Mouse (Mus musculus) hindbrain, embryonic 11.5 days (tissue): ENCODE results near the gene Vash1. TPM values are rescaled to one million over a fixed set of nuclear protein-coding genes. Genes with fewer than 3 reads are reported as not detected.
A peak's percentile ranks its signal among the peaks of the same experiment; 100 is the strongest.

ENCODE experiments used
- ATAC-seq: fragments of 200-750 bp; cut with Nextera tagmentation; 2 replicates; pipeline ENCODE4 v1.8.0; 2017; ENCODE audit warnings: mild to moderate bottlenecking, moderate TSS enrichment, moderate library complexity; ENCODE audit not compliant: low FRiP score
- DNase-seq: peaks from one replicate; pipeline ENCODE4 v3.0.0-alpha.2; 2015; ENCODE audit warnings: low spot score
- H3K27ac ChIP-seq: fragments of 300-500 bp; sonication (generic); 2 replicates; pipeline ENCODE4 v1.5.1; 2014; ENCODE audit warnings: mild to moderate bottlenecking, low read depth, low read length
- H3K27me3 ChIP-seq: fragments of 300-500 bp; sonication (generic); 2 replicates; pipeline ENCODE4 v1.6.1; 2014; ENCODE audit warnings: mild to moderate bottlenecking, low read length, moderate library complexity, mixed read lengths; ENCODE audit not compliant: control insufficient read depth, insufficient read depth
- H3K36me3 ChIP-seq: fragments of 300-500 bp; sonication (generic); 2 replicates; pipeline ENCODE4 v1.6.1; 2014; ENCODE audit warnings: mild to moderate bottlenecking, low read length, moderate library complexity, mixed read lengths; ENCODE audit not compliant: control insufficient read depth, insufficient read depth
- H3K4me1 ChIP-seq: fragments of 300-500 bp; sonication (generic); replicated peaks from 2 replicates; pipeline ENCODE4 v1.6.1; 2014; ENCODE audit warnings: low read length, mixed read lengths; ENCODE audit not compliant: control insufficient read depth, insufficient read depth
- H3K4me2 ChIP-seq: fragments of 300-500 bp; sonication (generic); replicated peaks from 2 replicates; pipeline ENCODE4 v1.6.1; 2014; ENCODE audit warnings: mild to moderate bottlenecking, low read depth, low read length
- H3K4me3 ChIP-seq: fragments of 300-500 bp; sonication (generic); 2 replicates; pipeline ENCODE4 v1.5.1; 2014; ENCODE audit warnings: low read depth, low read length
- H3K9ac ChIP-seq: fragments of 300-500 bp; sonication (generic); 2 replicates; pipeline ENCODE4 v1.6.1; 2014; ENCODE audit warnings: low read depth, low read length
- H3K9me3 ChIP-seq: fragments of 300-500 bp; sonication (generic); 2 replicates; pipeline ENCODE4 v1.6.1; 2016; ENCODE audit warnings: low read length; ENCODE audit not compliant: control insufficient read depth
- WGBS: fragments of 180-500 bp; shearing (Covaris S2); extraction: QIAGEN DNeasy Blood & Tissue Kit; methylation state at CpG from one replicate; pipeline ENCODE4 v1.1.7; 2014; 5-methylcytosine and 5-hydroxymethylcytosine counted together
- polyA plus RNA-seq: library from polyadenylated mRNA; unstranded; fragments of >200 nt; fragmentation: Nextera tagmentation; extraction: Ambion mirVana; gene quantifications from 2 replicates; pipeline ENCODE4 v1.2.1, GENCODE M21; 2014

The Vash1 gene
- polyA plus RNA-seq, 1 experiment from 2014 or later: 28.1 TPM

DNA sequence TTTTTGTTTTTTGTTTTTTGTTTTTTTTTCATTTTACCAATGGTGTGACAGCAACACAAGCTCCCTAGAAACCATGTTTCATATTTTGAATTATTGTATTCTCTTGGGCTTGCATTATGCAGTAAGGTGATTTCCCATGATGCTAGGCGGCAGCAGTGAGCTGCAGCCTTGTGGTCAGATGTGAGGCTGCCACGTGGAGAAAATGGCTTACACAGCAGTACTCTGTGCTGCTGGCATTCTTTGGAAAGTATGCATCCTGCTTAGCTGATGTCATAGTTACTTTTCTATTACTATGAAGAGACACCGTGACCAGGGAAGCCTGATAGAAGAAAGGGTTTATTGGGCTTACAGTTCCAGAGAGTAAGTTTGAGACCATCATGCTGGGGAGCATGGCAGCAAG, 30.0 kb upstream of the Vash1 start:
- Histone ChIP-seq H3K36me3 (no peaks in the 10 kb centered on the region), H3K4me3 (no peak overlapping the region), H3K27ac (no peak overlapping the region), H3K9me3 (no peaks in the 10 kb centered on the region), H3K9ac (no peak overlapping the region), H3K4me1 (peaks cover 2% of the 10 kb centered on the region; the same call in 1 of the 2 replicates), H3K4me2 (no peak overlapping the region), H3K27me3 (no peaks in the 10 kb centered on the region)
- DNase-seq: no peak
- 78% methylated on average over 3 of the region's 3 CpGs for WGBS
- no peak for ATAC-seq

DNA sequence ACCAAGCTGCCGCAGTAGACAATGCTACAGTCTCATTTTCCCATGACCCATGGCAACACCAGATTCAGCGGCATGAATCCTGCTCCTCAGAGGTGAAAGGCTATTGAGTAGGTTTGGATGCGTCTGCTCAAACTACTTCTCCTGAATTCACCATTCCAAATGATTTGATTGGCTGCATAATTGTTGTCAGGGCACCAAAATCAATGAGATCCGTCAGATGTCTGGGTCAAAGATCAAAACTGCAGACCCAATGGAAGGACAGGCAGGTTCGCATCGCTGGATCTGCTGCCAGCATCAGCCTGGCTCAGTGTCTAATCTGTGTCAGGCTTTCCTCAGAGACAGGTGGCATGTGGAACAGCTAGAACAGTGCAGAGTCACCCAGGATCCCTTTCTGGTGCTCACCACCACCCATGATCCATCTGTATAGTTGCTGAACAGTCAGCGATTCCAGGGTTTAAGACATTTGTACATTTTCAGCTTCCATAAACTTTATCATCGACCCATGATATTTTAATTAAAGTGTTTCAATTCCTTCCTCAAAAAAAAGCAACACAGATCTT, 27.1 kb upstream of the Vash1 start:
- no peak overlapping the region for H3K4me3 ChIP-seq
- H3K36me3 ChIP-seq: no peaks in the 10 kb centered on the region
- H3K4me1 ChIP-seq: no peaks in the 10 kb centered on the region
- no peaks in the 10 kb centered on the region for H3K9me3 ChIP-seq
- H3K9ac ChIP-seq: no peak overlapping the region
- no peak overlapping the region for H3K27ac ChIP-seq
- no peak overlapping the region for H3K4me2 ChIP-seq
- DNase-seq (no peak), ATAC-seq (no peak)
- 82% methylated on average over 8 of the region's 8 CpGs for WGBS
- no peaks in the 10 kb centered on the region for H3K27me3 ChIP-seq

DNA sequence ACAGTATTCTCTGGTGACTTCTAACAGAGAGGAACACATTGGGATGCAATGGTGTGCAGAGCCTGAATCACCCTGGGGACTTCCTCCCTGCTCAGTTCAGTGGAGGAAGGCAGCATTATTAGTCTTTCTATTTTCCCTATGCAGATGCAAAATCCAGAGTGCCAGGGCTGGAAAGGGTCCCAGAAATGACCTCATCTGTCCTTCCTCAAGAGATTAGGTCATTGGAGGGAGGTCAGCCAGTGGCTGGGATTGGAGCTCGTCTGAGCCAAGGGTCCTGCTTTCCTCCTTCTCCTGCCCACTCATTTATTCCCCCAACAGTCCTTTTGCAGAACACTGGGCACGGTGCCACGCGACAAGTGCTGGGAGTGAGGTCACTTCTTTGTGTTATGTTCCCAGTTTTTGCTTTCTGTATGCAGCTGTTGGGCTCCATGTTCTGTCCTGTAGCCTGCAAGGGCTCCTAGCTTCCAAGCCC, 25.9 kb upstream of the Vash1 start:
- Histone ChIP-seq H3K36me3 (no peaks in the 10 kb centered on the region), H3K27ac (no peak overlapping the region), H3K9ac (no peak overlapping the region), H3K4me3 (no peak overlapping the region), H3K4me2 (no peak overlapping the region), H3K9me3 (no peaks in the 10 kb centered on the region), H3K27me3 (no peaks in the 10 kb centered on the region), H3K4me1 (no peaks in the 10 kb centered on the region)
- 79% methylated on average over 4 of the region's 4 CpGs for WGBS
- DNase-seq (no peak), ATAC-seq (no peak)

DNA sequence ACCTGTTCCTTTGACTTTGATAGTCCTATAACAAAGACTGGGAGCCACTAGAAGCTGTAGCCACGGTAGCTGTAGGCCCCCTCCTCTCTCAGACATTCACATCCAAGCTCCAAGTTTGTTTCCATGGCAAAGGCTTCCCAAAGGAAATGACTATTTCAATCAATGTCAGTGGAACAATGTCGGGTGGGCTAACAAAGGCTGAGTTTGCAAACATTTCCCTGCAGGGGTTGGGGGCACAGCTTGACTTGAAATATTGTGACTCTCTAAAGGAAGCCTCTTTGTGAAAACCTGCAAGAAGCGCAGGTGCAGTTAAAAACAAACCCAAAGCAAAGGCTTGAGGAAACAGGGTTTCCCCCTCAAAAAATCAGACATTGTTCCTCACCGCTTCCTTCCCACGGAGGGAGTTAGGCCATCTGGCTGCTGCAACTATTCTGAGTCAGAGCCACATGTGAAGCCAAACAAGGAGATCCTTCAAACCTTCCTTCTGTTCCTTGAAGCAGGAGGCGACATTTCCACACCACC, 19.0 kb upstream of the Vash1 start:
- Histone ChIP-seq H3K4me1 (no peaks in the 10 kb centered on the region), H3K36me3 (no peaks in the 10 kb centered on the region), H3K9me3 (no peaks in the 10 kb centered on the region), H3K4me2 (no peak overlapping the region), H3K27me3 (no peaks in the 10 kb centered on the region), H3K4me3 (no peak overlapping the region), H3K9ac (no peak overlapping the region), H3K27ac (peak overlapping the region; percentile 85)
- WGBS: 16% methylated on average over 6 of the region's 6 CpGs
- peak; percentile 93 for ATAC-seq
- peak; percentile 75 for DNase-seq

DNA sequence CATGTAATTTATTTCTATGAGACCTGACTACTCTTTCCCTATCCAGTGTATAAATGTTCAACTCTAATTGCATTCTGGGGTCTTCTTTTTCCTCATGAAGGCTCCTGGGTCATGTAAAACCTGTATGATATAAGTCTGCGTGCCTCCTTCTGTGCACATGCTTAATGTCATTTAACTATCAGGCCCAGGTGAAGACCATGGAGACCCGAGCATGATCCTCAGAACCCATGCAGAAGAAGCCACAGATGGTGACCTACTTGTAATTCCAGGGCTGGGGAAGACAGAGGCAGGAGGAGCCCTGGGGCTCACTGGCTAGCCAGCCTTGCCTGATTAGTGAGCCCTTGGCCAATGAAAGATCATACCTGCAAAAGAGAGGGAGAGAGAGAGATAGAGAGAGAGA, 18.0 kb upstream of the Vash1 start:
- no peak for ATAC-seq

DNA sequence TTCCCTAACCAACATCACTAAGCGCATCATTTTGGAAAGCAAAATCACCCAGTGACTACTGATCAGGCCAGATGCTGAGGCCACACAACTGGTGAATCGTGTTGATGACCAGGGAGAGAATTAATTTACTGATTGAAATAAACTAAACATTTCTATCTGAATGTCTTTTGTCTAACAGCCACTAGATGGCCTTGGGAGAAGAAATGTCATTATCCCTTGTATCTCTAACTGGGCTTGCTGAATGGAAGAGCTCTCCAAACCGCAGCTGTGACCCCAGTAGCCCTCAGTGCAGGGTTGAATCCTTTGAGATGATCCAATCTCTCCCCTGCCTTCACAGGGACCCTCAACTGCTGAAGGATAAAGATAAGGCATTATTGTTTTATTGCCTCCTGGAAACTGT, 12.8 kb upstream of the Vash1 start:
- Histone ChIP-seq H3K27me3 (no peaks in the 10 kb centered on the region), H3K36me3 (no peaks in the 10 kb centered on the region), H3K27ac (no peak overlapping the region), H3K9ac (no peak overlapping the region), H3K9me3 (no peaks in the 10 kb centered on the region), H3K4me2 (no peak overlapping the region), H3K4me3 (no peak overlapping the region), H3K4me1 (no peaks in the 10 kb centered on the region)
- DNase-seq: no peak
- 68% methylated on average over 3 of the region's 3 CpGs for WGBS
- ATAC-seq: no peak

More for the DNA sequence above, 18.0 kb upstream of the Vash1 start:
- Histone ChIP-seq H3K9ac (no peak overlapping the region), H3K4me1 (no peaks in the 10 kb centered on the region), H3K36me3 (no peaks in the 10 kb centered on the region), H3K4me3 (no peak overlapping the region), H3K27ac (no peak overlapping the region), H3K9me3 (no peaks in the 10 kb centered on the region), H3K4me2 (no peak overlapping the region), H3K27me3 (no peaks in the 10 kb centered on the region)
- DNase-seq: no peak
- WGBS: 79% methylated on average over 2 of the region's 2 CpGs

DNA sequence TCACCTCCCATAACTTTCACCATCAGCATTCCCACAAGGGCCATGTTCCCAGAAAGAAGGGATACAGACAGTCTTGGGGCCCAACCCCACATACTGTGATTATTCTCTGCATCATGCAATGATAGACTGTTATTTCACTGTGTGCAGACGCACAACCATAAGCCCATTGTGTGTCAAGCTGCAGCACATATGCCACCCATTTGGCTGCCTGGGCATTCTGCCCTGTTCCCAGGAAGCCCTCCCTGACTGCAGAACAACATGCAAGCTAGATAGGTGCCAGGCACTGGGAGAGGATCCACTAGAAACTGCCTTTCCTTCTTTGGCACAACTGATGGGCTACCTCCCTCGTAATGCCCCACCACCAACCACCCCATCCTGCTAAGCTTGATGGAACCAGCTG, 10.1 kb upstream of the Vash1 start:
- no peak for ATAC-seq
- Histone ChIP-seq H3K4me3 (no peak overlapping the region), H3K27me3 (no peaks in the 10 kb centered on the region), H3K27ac (no peak overlapping the region), H3K9ac (no peak overlapping the region), H3K9me3 (no peaks in the 10 kb centered on the region), H3K4me1 (no peaks in the 10 kb centered on the region), H3K36me3 (no peaks in the 10 kb centered on the region), H3K4me2 (no peak overlapping the region)
- no peak for DNase-seq
- WGBS: 89% methylated on average over 2 of the region's 2 CpGs

DNA sequence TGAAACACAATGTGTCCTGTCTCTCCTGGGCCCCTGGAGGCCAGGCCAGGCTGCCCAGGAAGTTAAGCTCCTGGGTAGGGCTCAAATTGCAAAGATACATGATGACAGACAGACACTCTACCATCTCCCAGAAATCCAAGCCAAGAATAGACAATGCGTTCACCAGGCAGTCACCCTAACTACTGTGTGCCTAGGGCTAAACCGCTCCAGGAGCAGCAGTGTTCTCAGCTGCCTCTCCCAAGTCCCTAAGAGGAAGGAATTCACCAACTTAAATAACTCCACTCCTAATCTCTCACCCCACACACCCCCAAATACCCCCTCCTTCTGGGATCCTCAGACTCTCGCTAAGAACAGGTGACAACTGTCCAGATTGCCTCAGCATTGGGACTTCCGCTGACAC, 6.4 kb upstream of the Vash1 start:
- Histone ChIP-seq H3K4me3 (no peak overlapping the region), H3K9me3 (no peaks in the 10 kb centered on the region), H3K4me1 (no peaks in the 10 kb centered on the region), H3K36me3 (no peaks in the 10 kb centered on the region), H3K27me3 (no peaks in the 10 kb centered on the region), H3K9ac (no peak overlapping the region), H3K27ac (no peak overlapping the region), H3K4me2 (no peak overlapping the region)
- ATAC-seq (no peak), DNase-seq (no peak)
- WGBS: 77% methylated on average over 4 of the region's 4 CpGs

DNA sequence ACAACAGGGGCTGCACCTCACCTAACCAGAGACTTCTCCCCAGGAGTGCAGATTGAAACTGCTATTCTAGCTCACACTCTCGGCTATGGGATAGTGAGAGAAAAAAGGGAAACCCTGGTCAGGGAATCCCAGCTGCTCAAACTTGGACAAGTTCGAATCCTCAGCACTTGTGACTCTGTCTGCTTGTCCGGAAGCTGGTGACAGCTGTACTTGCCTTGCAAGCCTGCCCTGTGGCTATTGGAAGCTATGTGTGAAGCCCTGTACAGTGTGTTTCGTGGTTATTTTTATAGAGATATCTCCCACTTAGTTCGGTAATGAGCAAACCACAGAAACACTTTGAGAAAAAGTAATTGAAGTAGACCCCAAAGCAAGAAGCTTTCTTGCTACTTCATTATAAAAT, 6.0 kb upstream of the Vash1 start:
- 75% methylated on average over 5 of the region's 5 CpGs for WGBS
- H3K4me3 ChIP-seq: no peak overlapping the region

More for the DNA sequence above, 6.0 kb upstream of the Vash1 start:
- DNase-seq (no peak), ATAC-seq (no peak)
- Histone ChIP-seq H3K27me3 (no peaks in the 10 kb centered on the region), H3K4me1 (no peaks in the 10 kb centered on the region), H3K9ac (no peak overlapping the region), H3K4me2 (no peak overlapping the region), H3K9me3 (no peaks in the 10 kb centered on the region), H3K27ac (no peak overlapping the region), H3K36me3 (no peaks in the 10 kb centered on the region)
